Mouse (Mus musculus) stomach, postnatal 0 days (tissue): ENCODE data around the gene Limd1. TPM values are rescaled to one million over a fixed set of nuclear protein-coding genes. Genes with fewer than 3 reads are reported as not detected.

Experiments used
- ATAC-seq: fragments of 200-750 bp; cut with Nextera tagmentation; 2 replicates; pipeline ENCODE4 v1.8.0; 2017; ENCODE audit not compliant: low FRiP score, low TSS enrichment
- DNase-seq: peaks from one replicate; pipeline ENCODE4 v3.0.0-alpha.2; 2016; ENCODE audit warnings: low spot score
- H3K27ac ChIP-seq: fragments of 300-500 bp; sonication (generic); replicated peaks from 2 replicates; pipeline ENCODE4 v1.5.1; 2014; ENCODE audit warnings: mild to moderate bottlenecking, control low read depth
- H3K27me3 ChIP-seq: fragments of 300-500 bp; sonication (generic); 2 replicates; pipeline ENCODE4 v1.6.1; 2014; ENCODE audit warnings: low read length; ENCODE audit not compliant: control insufficient read depth, insufficient read depth
- H3K36me3 ChIP-seq: fragments of 300-500 bp; sonication (generic); 2 replicates; pipeline ENCODE4 v1.6.1; 2014; ENCODE audit warnings: low read length, mixed read lengths; ENCODE audit not compliant: control insufficient read depth, insufficient read depth
- H3K4me1 ChIP-seq: fragments of 300-500 bp; sonication (generic); replicated peaks from 2 replicates; pipeline ENCODE4 v1.6.1; 2014; ENCODE audit warnings: antibody characterized with exemption; ENCODE audit not compliant: control insufficient read depth, insufficient read depth
- H3K4me2 ChIP-seq: fragments of 300-500 bp; sonication (generic); replicated peaks from 2 replicates; pipeline ENCODE4 v1.6.1; 2014; ENCODE audit warnings: low read depth, mild to moderate bottlenecking, control low read depth, moderate library complexity
- H3K4me3 ChIP-seq: fragments of 300-500 bp; sonication (generic); 2 replicates; pipeline ENCODE4 v1.5.1; 2014; ENCODE audit warnings: low read depth, low read length, control low read depth
- H3K9ac ChIP-seq: fragments of 300-500 bp; sonication (generic); 2 replicates; pipeline ENCODE4 v1.6.1; 2014; ENCODE audit warnings: mild to moderate bottlenecking, low read length, control low read depth, mixed read lengths
- H3K9me3 ChIP-seq: fragments of 300-500 bp; sonication (generic); 2 replicates; pipeline ENCODE4 v1.6.1; 2016; ENCODE audit warnings: low read length; ENCODE audit not compliant: control insufficient read depth
- CTCF ChIP-seq: IDR thresholded peaks from 2 replicates; pipeline ENCODE4 v1.5.1; 2016; ENCODE audit warnings: antibody characterized with exemption, low read depth, mild to moderate bottlenecking, moderate library complexity
- EP300 ChIP-seq: optimal IDR thresholded peaks from 2 replicates; pipeline ENCODE3; 2016; ENCODE audit warnings: antibody characterized with exemption
- WGBS: fragments of 180-500 bp; shearing (Covaris S2); extraction: QIAGEN DNeasy Blood & Tissue Kit; methylation state at CpG from one replicate; pipeline ENCODE4 v1.1.7; 2014; 5-methylcytosine and 5-hydroxymethylcytosine counted together
- polyA plus RNA-seq: library from polyadenylated mRNA; unstranded; fragments of >200 nt; fragmentation: Nextera tagmentation; extraction: Ambion mirVana; gene quantifications from 2 replicates; pipeline ENCODE4 v1.2.1, GENCODE M21; 2015

Limd1 gene
- polyA plus RNA-seq, 1 experiment from 2014 or later: 22.2 TPM

DNA sequence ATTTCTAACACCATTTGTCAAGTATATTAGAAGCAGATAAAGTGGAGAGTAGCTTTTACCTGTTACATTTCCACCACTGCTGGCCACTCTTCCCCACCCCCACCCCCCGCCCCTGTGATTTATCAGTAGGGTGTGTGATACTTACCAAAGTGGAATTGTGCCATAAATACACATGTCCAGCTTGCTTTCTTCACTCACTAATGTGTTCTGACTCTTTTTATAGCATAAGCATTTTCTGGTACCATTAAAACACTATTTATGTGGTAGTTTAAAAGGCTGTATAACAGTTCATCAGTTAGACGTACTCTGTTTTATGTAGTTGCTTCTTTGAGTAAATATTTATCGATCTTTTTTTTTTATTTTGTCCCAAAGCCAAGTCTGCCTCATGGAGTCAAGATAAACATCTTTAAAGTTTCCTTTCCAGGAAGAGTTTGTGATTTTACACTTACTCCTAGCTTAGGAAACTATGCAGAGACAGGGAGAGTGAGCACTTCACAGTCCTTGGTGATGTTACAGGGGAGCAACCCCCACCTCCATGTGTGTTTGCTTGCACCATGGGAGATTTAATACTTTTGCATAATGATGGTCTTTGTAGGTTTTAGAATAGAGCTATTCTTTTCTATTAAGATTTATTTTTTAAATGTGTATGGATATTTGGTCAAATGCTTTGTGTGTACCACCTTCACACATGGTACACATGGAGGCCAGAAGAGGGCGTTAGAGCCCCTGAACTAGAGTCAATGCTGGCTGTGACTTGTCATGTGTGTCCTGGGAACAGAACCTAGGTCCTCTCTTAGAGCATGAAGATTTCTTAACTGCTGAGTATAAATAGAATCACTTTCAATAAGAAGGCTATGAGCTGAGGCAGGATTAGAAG lies 28.0 kb downstream of the Limd1 start:
- Histone ChIP-seq H3K4me3 (no peak overlapping the region), H3K27ac (0 out of 2 replicates have a peak overlapping the region, but pooled peaks have one; percentile 46), H3K9ac (no peak overlapping the region), H3K4me1 (no peaks in the 10 kb centered on the region), H3K9me3 (no peaks in the 10 kb centered on the region), H3K27me3 (no peaks in the 10 kb centered on the region), H3K4me2 (no peak overlapping the region), H3K36me3 (peaks cover 9% of the 10 kb centered on the region)
- WGBS: 26% methylated on average over 4 of the region's 4 CpGs
- peak; percentile 47; the same call in 1 of the 2 replicates for ATAC-seq
- DNase-seq: no peak
- no peak for TF ChIP-seq EP300
- TF ChIP-seq CTCF: peak; percentile 53

DNA sequence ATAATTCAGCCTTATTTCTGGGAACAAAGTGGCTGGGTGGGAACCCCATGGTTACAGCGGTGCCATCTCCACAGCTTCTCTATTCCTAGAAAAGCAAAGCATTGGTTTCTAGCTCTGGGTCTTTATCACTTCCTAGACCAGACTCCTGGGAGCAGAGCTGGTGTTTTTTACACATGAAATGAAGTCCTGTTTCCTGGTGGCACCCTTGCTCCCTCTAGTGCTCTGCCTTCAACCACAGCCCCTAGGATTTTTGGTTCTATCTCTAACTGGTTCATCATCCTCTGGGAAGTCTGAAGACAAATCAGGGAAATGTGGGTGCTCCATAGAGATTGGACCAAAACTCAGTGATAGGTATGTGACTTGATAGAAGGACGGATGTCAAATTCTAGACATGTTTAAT lies 28.9 kb downstream of the Limd1 start:
- Histone ChIP-seq H3K27ac (0 out of 2 replicates have a peak overlapping the region, but pooled peaks have one; percentile 46), H3K9me3 (no peaks in the 10 kb centered on the region), H3K27me3 (no peaks in the 10 kb centered on the region), H3K9ac (no peak overlapping the region), H3K4me2 (no peak overlapping the region), H3K4me1 (no peaks in the 10 kb centered on the region), H3K36me3 (peaks cover 9% of the 10 kb centered on the region), H3K4me3 (no peak overlapping the region)
- WGBS: 87% methylated on average over 2 of the region's 2 CpGs
- no peak for DNase-seq
- TF ChIP-seq EP300 (no peak), CTCF (peak; percentile 73)
- no peak for ATAC-seq

DNA sequence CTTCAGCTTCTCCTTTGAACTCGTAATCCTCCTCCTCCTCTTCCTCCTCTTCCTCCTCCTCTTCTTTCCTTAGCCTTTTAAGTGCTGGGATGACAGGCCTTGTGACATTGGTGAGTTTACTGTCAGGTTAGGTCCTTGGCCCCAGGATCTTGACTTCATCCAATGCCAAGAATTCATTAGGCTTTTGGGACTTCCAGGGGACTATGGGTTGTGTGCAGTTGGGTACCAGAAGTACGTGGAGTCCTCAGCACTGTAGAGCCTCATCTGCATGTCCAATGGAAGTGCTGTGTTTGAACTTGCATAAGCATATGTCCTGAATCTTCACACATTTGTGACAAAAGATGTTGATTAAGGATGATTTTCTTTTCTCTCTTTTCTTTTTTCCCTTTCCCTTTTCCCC lies 30.5 kb downstream of the Limd1 start:
- Histone ChIP-seq H3K4me2 (no peak overlapping the region), H3K4me3 (no peak overlapping the region), H3K9ac (no peak overlapping the region), H3K4me1 (no peaks in the 10 kb centered on the region), H3K27ac (no peak overlapping the region), H3K36me3 (peaks cover 3% of the 10 kb centered on the region; the same call in 1 of the 2 replicates), H3K27me3 (no peaks in the 10 kb centered on the region), H3K9me3 (no peaks in the 10 kb centered on the region)
- 85% methylated on average over 2 of the region's 2 CpGs for WGBS
- no peak for TF ChIP-seq EP300
- TF ChIP-seq CTCF: no peak
- DNase-seq (no peak), ATAC-seq (no peak)

DNA sequence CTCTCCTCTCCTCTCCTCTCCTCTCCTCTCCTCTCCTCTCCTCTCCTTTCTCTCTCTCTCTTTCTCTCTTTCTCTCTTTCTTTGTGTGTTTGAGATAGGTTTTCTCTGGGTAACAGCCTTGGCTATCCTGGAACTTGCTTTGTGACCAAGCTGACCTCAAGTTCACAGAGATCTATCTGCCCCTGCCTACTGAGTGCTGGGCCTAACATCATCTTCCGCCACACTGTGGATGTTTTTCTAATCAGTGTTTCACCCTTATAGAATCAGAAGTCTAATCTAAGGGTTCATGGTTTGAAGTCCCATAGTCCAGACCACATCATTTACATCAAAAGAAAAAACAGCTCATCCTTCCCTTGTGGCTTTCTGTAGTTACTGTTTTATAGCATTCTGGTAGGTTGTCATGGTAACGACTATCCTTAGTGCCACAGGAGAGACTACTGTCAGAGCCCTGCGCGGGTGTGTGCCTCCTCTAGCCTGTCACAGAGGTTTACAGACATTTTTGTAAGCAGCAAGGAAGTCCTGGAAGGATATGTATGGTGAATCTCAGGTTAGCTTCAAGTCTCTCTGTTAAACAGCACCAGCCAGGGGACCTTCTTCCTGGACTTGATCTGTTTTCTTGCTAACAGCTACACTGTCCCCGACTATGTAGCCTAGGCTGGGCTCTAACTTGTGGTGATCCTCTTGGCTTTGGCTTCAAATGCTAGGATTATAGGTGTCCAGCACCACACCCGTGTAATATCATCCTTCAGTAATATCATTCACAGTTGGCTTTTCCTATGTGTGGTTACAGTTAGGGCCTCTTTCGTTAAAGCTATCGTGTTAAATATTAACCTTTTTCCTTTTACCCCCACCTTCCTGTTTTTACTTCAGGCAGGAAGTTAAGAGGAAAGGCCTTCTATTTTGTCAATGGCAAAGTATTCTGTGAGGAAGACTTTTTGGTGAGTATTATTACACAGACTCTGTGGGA lies 31.4 kb downstream of the Limd1 start:
- H3K4me3 ChIP-seq: no peak overlapping the region
- no peak overlapping the region for H3K9ac ChIP-seq
- no peaks in the 10 kb centered on the region for H3K9me3 ChIP-seq
- no peak for TF ChIP-seq EP300
- no peak overlapping the region for H3K27ac ChIP-seq
- no peaks in the 10 kb centered on the region for H3K4me1 ChIP-seq
- no peaks in the 10 kb centered on the region for H3K27me3 ChIP-seq
- no peak overlapping the region for H3K4me2 ChIP-seq
- DNase-seq (no peak), ATAC-seq (no peak)
- 57% methylated on average over 8 of the region's 8 CpGs for WGBS
- H3K36me3 ChIP-seq: peaks cover 3% of the 10 kb centered on the region; the same call in 1 of the 2 replicates

DNA sequence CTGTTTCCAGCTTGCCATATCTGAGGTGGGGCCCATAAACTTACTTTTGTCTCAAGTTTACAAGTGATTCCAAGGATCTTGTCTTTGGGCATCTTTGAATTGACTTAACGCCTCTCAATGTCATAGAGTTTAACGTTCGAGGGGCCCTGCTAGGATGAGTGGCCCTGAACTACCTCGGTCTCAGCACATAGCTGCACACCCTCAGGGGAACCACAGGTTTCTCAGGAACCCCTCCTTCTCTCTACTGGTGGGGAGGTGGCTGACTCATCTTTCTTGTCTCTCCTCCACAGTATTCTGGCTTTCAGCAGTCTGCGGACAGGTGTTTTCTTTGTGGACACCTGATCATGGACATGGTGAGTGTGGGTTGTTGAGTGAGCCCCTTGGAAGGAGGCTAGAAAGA lies 32.4 kb downstream of the Limd1 start:
- no peak overlapping the region for H3K4me3 ChIP-seq
- no peaks in the 10 kb centered on the region for H3K4me1 ChIP-seq
- no peak for ATAC-seq
- DNase-seq: no peak
- 88% methylated on average over 5 of the region's 5 CpGs for WGBS
- no peak for TF ChIP-seq EP300
- TF ChIP-seq CTCF: no peak
- H3K27me3 ChIP-seq: no peaks in the 10 kb centered on the region
- H3K9ac ChIP-seq: no peak overlapping the region
- no peaks in the 10 kb centered on the region for H3K9me3 ChIP-seq
- peaks cover 3% of the 10 kb centered on the region; the same call in 1 of the 2 replicates for H3K36me3 ChIP-seq
- H3K4me2 ChIP-seq: no peak overlapping the region
- H3K27ac ChIP-seq: no peak overlapping the region
